Mouse (Mus musculus) hindbrain, embryonic 10.5 days (tissue): ENCODE data around the gene Psmb8. TPM values are rescaled to one million over a fixed set of nuclear protein-coding genes. Genes with fewer than 3 reads are reported as not detected.

Experiments
- DNase-seq: peaks from one replicate; pipeline ENCODE4 v3.0.0-alpha.2; 2017; ENCODE audit warnings: low spot score
- H3K27ac ChIP-seq: fragments of 300-500 bp; sonication (generic); 2 replicates; pipeline ENCODE4 v1.5.1; 2016; ENCODE audit warnings: mild to moderate bottlenecking, moderate library complexity
- H3K27me3 ChIP-seq: fragments of 300-500 bp; sonication (generic); 2 replicates; pipeline ENCODE4 v1.6.1; 2016; ENCODE audit warnings: mild to moderate bottlenecking; ENCODE audit not compliant: poor library complexity, insufficient read depth, severe bottlenecking
- H3K36me3 ChIP-seq: fragments of 300-500 bp; sonication (generic); 2 replicates; pipeline ENCODE4 v1.6.1; 2016; ENCODE audit warnings: mild to moderate bottlenecking, moderate library complexity
- H3K4me1 ChIP-seq: fragments of 300-500 bp; sonication (generic); replicated peaks from 2 replicates; pipeline ENCODE4 v1.6.1; 2016; ENCODE audit warnings: mild to moderate bottlenecking
- H3K4me3 ChIP-seq: fragments of 300-500 bp; sonication (generic); 2 replicates; pipeline ENCODE4 v1.5.1; 2016; ENCODE audit warnings: mild to moderate bottlenecking, moderate library complexity
- H3K9me3 ChIP-seq: fragments of 300-500 bp; sonication (generic); 2 replicates; pipeline ENCODE4 v1.6.1; 2016; ENCODE audit warnings: mild to moderate bottlenecking, moderate library complexity
- WGBS: fragments of 180-500 bp; shearing (Covaris S2); methylation state at CpG from one replicate; pipeline ENCODE4 v1.1.7; 2016; 5-methylcytosine and 5-hydroxymethylcytosine counted together
- polyA plus RNA-seq: library from polyadenylated mRNA; unstranded; fragments of >200 nt; fragmentation: Nextera tagmentation; extraction: Ambion mirVana; gene quantifications from 2 replicates; pipeline ENCODE4 v1.2.1, GENCODE M21; 2016

The Psmb8 gene
- polyA plus RNA-seq, 1 experiment from 2014 or later = 1.8 TPM

- peaks cover 93% of the 10 kb centered on the region for H3K27me3 ChIP-seq
- 9% methylated on average over 11 of the region's 11 CpGs for WGBS
- no peaks in the 10 kb centered on the region for H3K36me3 ChIP-seq
- no peak for DNase-seq
- H3K9me3 ChIP-seq = no peaks in the 10 kb centered on the region
- H3K4me1 ChIP-seq = peaks cover 19% of the 10 kb centered on the region
- H3K27ac ChIP-seq = no peak overlapping the region
- H3K4me3 ChIP-seq = peak overlapping the region; percentile 51
Observed at GRCm38 (mm10) chr17:34198521-34198912, 996 bp downstream of the Psmb8 start.

GRCm38 (mm10) chr17:34199050-34199619 lies 1.6 kb downstream of the Psmb8 start:
- peaks cover 92% of the 10 kb centered on the region for H3K27me3 ChIP-seq
- H3K9me3 ChIP-seq = no peaks in the 10 kb centered on the region
- WGBS = 68% methylated on average over 12 of the region's 12 CpGs
- H3K4me3 ChIP-seq = no peak overlapping the region
- peaks cover 19% of the 10 kb centered on the region for H3K4me1 ChIP-seq
- DNase-seq = no peak
- no peak overlapping the region for H3K27ac ChIP-seq
- H3K36me3 ChIP-seq = no peaks in the 10 kb centered on the region

GRCm38 (mm10) chr17:34200047-34200446 lies 2.5 kb downstream of the Psmb8 start:
- peaks cover 91% of the 10 kb centered on the region for H3K27me3 ChIP-seq
- no peaks in the 10 kb centered on the region for H3K9me3 ChIP-seq
- H3K4me1 ChIP-seq = peaks cover 25% of the 10 kb centered on the region
- 87% methylated on average over 10 of the region's 10 CpGs for WGBS
- H3K4me3 ChIP-seq = no peak overlapping the region
- H3K36me3 ChIP-seq = no peaks in the 10 kb centered on the region
- no peak overlapping the region for H3K27ac ChIP-seq
- DNase-seq = no peak

GRCm38 (mm10) chr17:34200772-34201505 lies 3.4 kb downstream of the Psmb8 start:
- Histone ChIP-seq H3K4me1 (peaks cover 32% of the 10 kb centered on the region), H3K9me3 (no peaks in the 10 kb centered on the region), H3K36me3 (no peaks in the 10 kb centered on the region), H3K27ac (no peak overlapping the region), H3K4me3 (no peak overlapping the region), H3K27me3 (peaks cover 91% of the 10 kb centered on the region)
- WGBS = 87% methylated on average over 16 of the region's 16 CpGs
- DNase-seq = no peak

GRCm38 (mm10) chr17:34201506-34202055 lies 4.1 kb downstream of the Psmb8 start:
- H3K4me1 ChIP-seq = peaks cover 32% of the 10 kb centered on the region

GRCm38 (mm10) chr17:34202760-34203442 lies 5.4 kb downstream of the Psmb8 start:
- Histone ChIP-seq H3K36me3 (no peaks in the 10 kb centered on the region), H3K4me3 (no peak overlapping the region), H3K9me3 (no peaks in the 10 kb centered on the region), H3K27me3 (peaks cover 87% of the 10 kb centered on the region), H3K27ac (no peak overlapping the region), H3K4me1 (peaks cover 21% of the 10 kb centered on the region)
- no peak for DNase-seq
- 79% methylated on average over 4 of the region's 4 CpGs for WGBS

More at GRCm38 (mm10) chr17:34201506-34202055, 4.1 kb downstream of the Psmb8 start:
- no peak for DNase-seq
- Histone ChIP-seq H3K4me3 (no peak overlapping the region), H3K9me3 (no peaks in the 10 kb centered on the region), H3K27ac (no peak overlapping the region), H3K36me3 (no peaks in the 10 kb centered on the region), H3K27me3 (peaks cover 91% of the 10 kb centered on the region)
- 67% methylated on average over 7 of the region's 7 CpGs for WGBS

GRCm38 (mm10) chr17:34203444-34203843 lies 5.9 kb downstream of the Psmb8 start, which contains the start of gene Tap2:
Tap2 (plus strand) TSS chr17:34203527.
- H3K9me3 ChIP-seq = no peaks in the 10 kb centered on the region
- H3K36me3 ChIP-seq = no peaks in the 10 kb centered on the region
- no peak for DNase-seq
- peak within 1 kb of the TSS; percentile 78 for H3K4me3 ChIP-seq
- peak within 1 kb of the TSS; percentile 66; the same call in 1 of the 2 replicates for H3K27ac ChIP-seq
- peaks cover 16% of the 10 kb centered on the region for H3K4me1 ChIP-seq
- WGBS = 58% methylated on average over 5 of the region's 5 CpGs
- peaks cover 84% of the 10 kb centered on the region for H3K27me3 ChIP-seq

GRCm38 (mm10) chr17:34204303-34205010 lies 6.9 kb downstream of the Psmb8 start:
- peaks cover 82% of the 10 kb centered on the region for H3K27me3 ChIP-seq
- H3K27ac ChIP-seq = peak overlapping the region; percentile 66
- H3K9me3 ChIP-seq = no peaks in the 10 kb centered on the region; the same call in 1 of the 2 replicates
- WGBS = under 1% methylated on average over 44 of the region's 44 CpGs
- peak overlapping the region; percentile 78 for H3K4me3 ChIP-seq
- no peaks in the 10 kb centered on the region for H3K36me3 ChIP-seq
- DNase-seq = peak; percentile 84
- peaks cover 13% of the 10 kb centered on the region for H3K4me1 ChIP-seq

- WGBS = 13% methylated on average over 18 of the region's 18 CpGs
- peaks cover 13% of the 10 kb centered on the region for H3K4me1 ChIP-seq
- peaks cover 76% of the 10 kb centered on the region for H3K27me3 ChIP-seq
- H3K27ac ChIP-seq = no peak overlapping the region
- H3K4me3 ChIP-seq = peak overlapping the region; percentile 78
- H3K36me3 ChIP-seq = no peaks in the 10 kb centered on the region
- no peak for DNase-seq
- peaks cover 3% of the 10 kb centered on the region; the same call in 1 of the 2 replicates for H3K9me3 ChIP-seq
Observed at GRCm38 (mm10) chr17:34205021-34205745, 7.7 kb downstream of the Psmb8 start.

GRCm38 (mm10) chr17:34205746-34206176 lies 8.2 kb downstream of the Psmb8 start:
- H3K36me3 ChIP-seq = no peaks in the 10 kb centered on the region
- peaks cover 13% of the 10 kb centered on the region for H3K4me1 ChIP-seq
- DNase-seq = no peak
- H3K4me3 ChIP-seq = peak overlapping the region; percentile 78; the same call in 1 of the 2 replicates
- H3K9me3 ChIP-seq = peaks cover 3% of the 10 kb centered on the region; the same call in 1 of the 2 replicates
- peaks cover 76% of the 10 kb centered on the region for H3K27me3 ChIP-seq
- WGBS = 19% methylated on average over 9 of the region's 9 CpGs
- H3K27ac ChIP-seq = no peak overlapping the region

GRCm38 (mm10) chr17:34206731-34207130 lies 9.2 kb downstream of the Psmb8 start:
- WGBS = 84% methylated on average over 5 of the region's 5 CpGs
- Histone ChIP-seq H3K9me3 (peaks cover 3% of the 10 kb centered on the region; the same call in 1 of the 2 replicates), H3K27ac (no peak overlapping the region), H3K4me1 (peaks cover 16% of the 10 kb centered on the region), H3K4me3 (no peak overlapping the region), H3K36me3 (no peaks in the 10 kb centered on the region), H3K27me3 (peaks cover 76% of the 10 kb centered on the region)
- no peak for DNase-seq
